Mouse (Mus musculus) hindbrain, postnatal 0 days (tissue): ENCODE results near the gene Exog. TPM values are rescaled to one million over a fixed set of nuclear protein-coding genes. Genes with fewer than 3 reads are reported as not detected.
A peak's percentile ranks its signal among the peaks of the same experiment; 100 is the strongest.

Experiments
- ATAC-seq: fragments of 200-750 bp; cut with Nextera tagmentation; 2 replicates; pipeline ENCODE4 v1.8.0; 2017; ENCODE audit warnings: mild to moderate bottlenecking, moderate TSS enrichment, moderate library complexity
- DNase-seq: peaks from one replicate; pipeline ENCODE4 v3.0.0-alpha.2; 2015; ENCODE audit warnings: low spot score
- H3K27ac ChIP-seq: fragments of 300-500 bp; sonication (generic); 2 replicates; pipeline ENCODE4 v1.5.1; 2014; ENCODE audit warnings: mild to moderate bottlenecking
- H3K27me3 ChIP-seq: fragments of 300-500 bp; sonication (generic); 2 replicates; pipeline ENCODE4 v1.6.1; 2014; ENCODE audit warnings: low read length, mixed read lengths; ENCODE audit not compliant: insufficient read depth
- H3K36me3 ChIP-seq: fragments of 300-500 bp; sonication (generic); 2 replicates; pipeline ENCODE4 v1.6.1; 2014; ENCODE audit warnings: low read length, mixed read lengths; ENCODE audit not compliant: insufficient read depth
- H3K4me1 ChIP-seq: fragments of 300-500 bp; sonication (generic); 2 replicates; pipeline ENCODE4 v1.6.1; 2014; ENCODE audit warnings: antibody characterized with exemption, low read length, mixed read lengths; ENCODE audit not compliant: insufficient read depth
- H3K4me2 ChIP-seq: fragments of 300-500 bp; sonication (generic); 2 replicates; pipeline ENCODE4 v1.6.1; 2014; ENCODE audit warnings: low read depth, mild to moderate bottlenecking, low read length, moderate library complexity, mixed read lengths
- H3K4me3 ChIP-seq: fragments of 300-500 bp; sonication (generic); 2 replicates; pipeline ENCODE4 v1.5.1; 2014; ENCODE audit warnings: low read length
- H3K9ac ChIP-seq: fragments of 300-500 bp; sonication (generic); replicated peaks from 2 replicates; pipeline ENCODE4 v1.6.1; 2014; ENCODE audit warnings: mild to moderate bottlenecking, low read length, moderate library complexity, mixed read lengths
- H3K9me3 ChIP-seq: fragments of 300-500 bp; sonication (generic); 2 replicates; pipeline ENCODE4 v1.6.1; 2016; ENCODE audit warnings: low read length, mixed read lengths
- CTCF ChIP-seq: IDR thresholded peaks from 2 replicates; pipeline ENCODE4 v1.5.1; 2016; ENCODE audit warnings: antibody characterized with exemption, control low read depth, low read depth
- WGBS: fragments of 180-500 bp; shearing (Covaris S2); extraction: QIAGEN DNeasy Blood & Tissue Kit; methylation state at CpG from one replicate; pipeline ENCODE4 v1.1.7; 2014; 5-methylcytosine and 5-hydroxymethylcytosine counted together
- polyA plus RNA-seq: library from polyadenylated mRNA; unstranded; fragments of >200 nt; fragmentation: Nextera tagmentation; extraction: Ambion mirVana; gene quantifications from 2 replicates; pipeline ENCODE4 v1.2.1, GENCODE M21; 2015
- total RNA-seq: library from RNA; depleted of rRNA; stranded (reverse); fragments of >200 nt; gene quantifications from 2 replicates; pipeline ENCODE4 v1.2.3, GENCODE M21; 2014

Exog gene
- total and polyA plus RNA-seq, 2 experiments from 2014 or later: 19.4 to 30.1 TPM

GRCm38 (mm10) chr9:119407884-119408283 is 36.9 kb upstream of the Exog start:
- WGBS: 73% methylated on average over 15 of the region's 15 CpGs
- Histone ChIP-seq H3K9me3 (no peaks in the 10 kb centered on the region), H3K36me3 (no peaks in the 10 kb centered on the region), H3K4me3 (no peak overlapping the region), H3K27me3 (no peaks in the 10 kb centered on the region), H3K9ac (no peak overlapping the region), H3K4me1 (peaks cover 13% of the 10 kb centered on the region), H3K27ac (no peak overlapping the region), H3K4me2 (no peak overlapping the region)
- DNase-seq: no peak
- no peak for ATAC-seq
- no peak for TF ChIP-seq CTCF

DNA sequence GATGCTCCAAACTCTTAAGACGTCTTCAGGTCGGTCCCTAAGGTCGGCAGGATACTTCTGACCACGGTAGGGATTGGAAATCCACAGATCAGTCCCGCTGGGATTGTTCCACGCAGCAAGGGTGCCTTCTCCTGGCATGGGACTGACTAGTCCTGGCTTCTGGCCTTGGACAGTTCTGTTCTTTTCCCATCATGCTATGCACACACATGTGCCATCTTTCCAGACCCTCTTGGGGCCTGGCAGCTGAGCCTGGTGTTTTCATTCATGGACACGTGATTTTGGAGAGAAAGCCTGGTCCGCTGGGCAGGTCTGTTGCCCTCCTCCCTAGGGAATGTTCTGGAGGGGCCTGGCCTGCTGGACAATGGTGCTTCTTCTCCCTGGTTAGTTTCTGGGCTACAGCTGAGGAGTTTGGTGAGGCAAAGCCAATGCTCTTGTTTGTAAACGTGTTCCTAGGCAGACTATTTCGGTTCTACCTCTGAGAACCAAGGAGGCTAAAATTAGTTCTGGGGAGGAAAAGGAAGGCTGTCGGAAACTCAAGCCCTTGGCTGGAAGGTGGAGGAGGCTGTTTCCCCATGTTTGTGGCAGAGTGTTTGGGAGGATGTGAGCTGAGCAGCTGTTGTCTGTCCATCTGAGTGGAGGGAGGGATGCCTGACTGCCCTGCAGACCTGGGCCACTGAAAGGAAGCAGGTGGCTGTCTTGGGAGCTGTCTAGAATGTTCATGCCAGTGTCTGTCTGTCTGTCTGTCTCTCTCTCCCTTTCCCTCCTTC is 35.7 kb upstream of the Exog start:
- no peak for TF ChIP-seq CTCF
- Histone ChIP-seq H3K36me3 (no peaks in the 10 kb centered on the region), H3K27ac (no peak overlapping the region), H3K27me3 (no peaks in the 10 kb centered on the region), H3K4me2 (no peak overlapping the region), H3K4me3 (no peak overlapping the region), H3K9ac (no peak overlapping the region), H3K9me3 (no peaks in the 10 kb centered on the region), H3K4me1 (peaks cover 6% of the 10 kb centered on the region; the same call in 1 of the 2 replicates)
- ATAC-seq (no peak), DNase-seq (no peak)
- 70% methylated on average over 11 of the region's 11 CpGs for WGBS

GRCm38 (mm10) chr9:119409864-119410263 is 34.9 kb upstream of the Exog start:
- no peak overlapping the region for H3K4me3 ChIP-seq
- H3K4me2 ChIP-seq: no peak overlapping the region
- WGBS: 91% methylated on average over 5 of the region's 5 CpGs
- H3K9ac ChIP-seq: no peak overlapping the region
- ATAC-seq (no peak), DNase-seq (no peak)
- TF ChIP-seq CTCF: no peak
- no peak overlapping the region for H3K27ac ChIP-seq
- H3K4me1 ChIP-seq: peaks cover 5% of the 10 kb centered on the region; the same call in 1 of the 2 replicates
- H3K36me3 ChIP-seq: no peaks in the 10 kb centered on the region
- no peaks in the 10 kb centered on the region for H3K27me3 ChIP-seq
- no peaks in the 10 kb centered on the region for H3K9me3 ChIP-seq

DNA sequence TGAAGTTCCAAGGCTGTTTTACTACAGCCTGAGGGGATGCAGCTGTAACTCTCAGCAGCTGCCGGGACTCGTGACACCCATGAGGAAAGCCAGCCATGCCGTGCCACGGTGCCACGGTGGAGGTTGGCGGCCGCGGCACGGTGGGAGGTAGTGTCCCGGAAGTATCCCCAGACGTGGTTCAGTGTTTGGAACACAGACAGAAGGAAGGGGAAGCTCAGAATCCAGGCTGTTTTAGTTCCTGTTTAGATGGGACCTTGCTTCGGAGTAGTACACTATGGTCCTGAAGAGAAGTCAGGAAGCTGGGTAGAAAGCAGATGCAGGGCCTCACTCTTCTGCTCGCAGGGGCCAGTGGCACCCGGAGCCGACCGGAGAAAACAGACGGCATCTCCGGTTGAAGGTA is 26.7 kb upstream of the Exog start:
- TF ChIP-seq CTCF: no peak
- WGBS: 80% methylated on average over 18 of the region's 18 CpGs

DNA sequence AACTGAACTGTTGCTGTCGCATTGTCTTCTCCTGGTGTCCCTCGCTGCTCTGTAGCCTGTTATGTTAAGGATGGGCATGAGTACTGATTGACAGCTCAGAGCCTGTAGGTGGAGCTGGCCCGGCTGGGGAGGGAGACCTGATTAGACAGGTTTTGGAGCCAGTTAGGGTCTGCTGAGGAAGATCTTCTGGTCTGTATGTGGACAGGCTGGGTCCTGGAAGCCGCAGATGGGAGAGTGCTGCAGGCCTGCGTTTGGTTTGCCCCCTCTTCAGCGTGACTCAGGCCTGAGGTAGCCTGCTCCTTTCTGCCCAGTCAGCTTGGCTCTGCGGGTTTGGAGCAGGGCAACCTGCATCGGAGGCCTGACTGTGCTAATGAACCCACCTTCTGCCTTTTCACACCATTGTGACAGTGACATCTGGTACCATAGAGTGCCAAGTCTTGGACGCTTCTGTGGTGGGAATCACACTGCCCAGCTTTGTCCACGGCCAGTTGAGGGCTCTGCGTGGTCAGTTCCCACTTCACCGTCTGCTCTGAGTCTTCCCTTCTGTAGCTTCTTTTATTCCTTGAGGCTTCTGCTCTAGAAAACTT is 24.8 kb upstream of the Exog start:
- Histone ChIP-seq H3K9ac (no peak overlapping the region), H3K27me3 (no peaks in the 10 kb centered on the region), H3K9me3 (no peaks in the 10 kb centered on the region), H3K36me3 (no peaks in the 10 kb centered on the region), H3K4me1 (peaks cover 2% of the 10 kb centered on the region), H3K27ac (peak overlapping the region; percentile 28; the same call in 1 of the 2 replicates), H3K4me3 (no peak overlapping the region), H3K4me2 (no peak overlapping the region)
- TF ChIP-seq CTCF: no peak
- ATAC-seq (peak; percentile 66), DNase-seq (peak; percentile 45)
- WGBS: 56% methylated on average over 12 of the region's 12 CpGs

More for the DNA sequence above, 26.7 kb upstream of the Exog start:
- Histone ChIP-seq H3K9ac (no peak overlapping the region), H3K4me1 (no peaks in the 10 kb centered on the region), H3K4me2 (no peak overlapping the region), H3K4me3 (no peak overlapping the region), H3K36me3 (no peaks in the 10 kb centered on the region), H3K27ac (no peak overlapping the region), H3K27me3 (no peaks in the 10 kb centered on the region), H3K9me3 (no peaks in the 10 kb centered on the region)
- DNase-seq: no peak
- ATAC-seq: no peak

- Histone ChIP-seq H3K4me1 (peaks cover 13% of the 10 kb centered on the region), H3K27ac (peak overlapping the region; percentile 11; the same call in 1 of the 2 replicates), H3K27me3 (no peaks in the 10 kb centered on the region), H3K4me3 (no peak overlapping the region), H3K9ac (no peak overlapping the region), H3K4me2 (no peak overlapping the region), H3K36me3 (peaks cover 10% of the 10 kb centered on the region; the same call in 1 of the 2 replicates), H3K9me3 (no peaks in the 10 kb centered on the region)
- 42% methylated on average over 7 of the region's 7 CpGs for WGBS
- no peak for TF ChIP-seq CTCF
- peak; percentile 46; the same call in 1 of the 2 replicates for ATAC-seq
- DNase-seq: peak; percentile 68
Measured at GRCm38 (mm10) chr9:119425217-119425975, 19.3 kb upstream of the Exog start.
